Mouse (Mus musculus): Measurements from ENCODE around the gene Slc44a5.
"Not testable (repeated sequence)": the region's sequence is repeated elsewhere in the genome, so short reads cannot be mapped to it uniquely, and the experiment has no call there.

Slc44a5 gene

GRCm38 (mm10) chr3:154215779-154216178 lies 242.5 kb downstream of the Slc44a5 start:
- no peak for DNase-seq (ENCODE audit: low spot score)

GRCm38 (mm10) chr3:154222141-154222591 lies 248.9 kb downstream of the Slc44a5 start:
- no peak for DNase-seq (ENCODE audit: low spot score)

- no peak for DNase-seq (ENCODE audit: low spot score)
Observed at GRCm38 (mm10) chr3:154222688-154223087, 249.5 kb downstream of the Slc44a5 start.

- peak; percentile 84 for DNase-seq (ENCODE audit: low spot score)
Observed at GRCm38 (mm10) chr3:154226100-154226752, 253.0 kb downstream of the Slc44a5 start.

- no peak for DNase-seq (ENCODE audit: low spot score)
Observed at GRCm38 (mm10) chr3:154244932-154245331, 271.7 kb downstream of the Slc44a5 start.

- DNase-seq (ENCODE audit: low spot score), result no peak
Observed at GRCm38 (mm10) chr3:154251486-154251885, 278.2 kb downstream of the Slc44a5 start.

GRCm38 (mm10) chr3:154252219-154252618 lies 279.0 kb downstream of the Slc44a5 start:
- no peak for DNase-seq (ENCODE audit: low spot score)

- not testable (repeated sequence) for DNase-seq (ENCODE audit: low spot score)
Observed at GRCm38 (mm10) chr3:154254187-154254586, 281.0 kb downstream of the Slc44a5 start.

- no peak for DNase-seq (ENCODE audit: low spot score)
Observed at GRCm38 (mm10) chr3:154257312-154257711, 284.1 kb downstream of the Slc44a5 start.

- no peak for DNase-seq (ENCODE audit: low spot score)
Observed at GRCm38 (mm10) chr3:154268313-154268712, 295.1 kb downstream of the Slc44a5 start.

- peak; percentile 91 for DNase-seq (ENCODE audit: low spot score)
Observed at GRCm38 (mm10) chr3:154269757-154270366, 296.6 kb downstream of the Slc44a5 start.

GRCm38 (mm10) chr3:154274681-154275080 lies 301.4 kb downstream of the Slc44a5 start:
- no peak for DNase-seq (ENCODE audit: low spot score)

- no peak for DNase-seq (ENCODE audit: low spot score)
Observed at GRCm38 (mm10) chr3:154284260-154284659, 311.0 kb downstream of the Slc44a5 start.

GRCm38 (mm10) chr3:154285351-154285750 lies 312.1 kb downstream of the Slc44a5 start:
- no peak for DNase-seq (ENCODE audit: low spot score)

GRCm38 (mm10) chr3:154287217-154287616 lies 314.0 kb downstream of the Slc44a5 start:
- DNase-seq (ENCODE audit: low spot score), result peak; percentile 8

- no peak for DNase-seq (ENCODE audit: low spot score)
Observed at GRCm38 (mm10) chr3:154288429-154289069, 315.3 kb downstream of the Slc44a5 start.

- no peak for DNase-seq (ENCODE audit: low spot score)
Observed at GRCm38 (mm10) chr3:154290351-154290750, 317.1 kb downstream of the Slc44a5 start.

- DNase-seq (ENCODE audit: low spot score), result no peak
Observed at GRCm38 (mm10) chr3:154292126-154292525, 318.9 kb downstream of the Slc44a5 start.

- no peak for DNase-seq (ENCODE audit: low spot score)
Observed at GRCm38 (mm10) chr3:154293839-154294490, 320.7 kb downstream of the Slc44a5 start.

GRCm38 (mm10) chr3:154294924-154295834 lies 321.9 kb downstream of the Slc44a5 start:
- no peak for DNase-seq (ENCODE audit: low spot score)

- DNase-seq (ENCODE audit: low spot score), result no peak
Observed at GRCm38 (mm10) chr3:154297499-154297898, 324.3 kb downstream of the Slc44a5 start.

- no peak for DNase-seq (ENCODE audit: low spot score)
Observed at GRCm38 (mm10) chr3:154298490-154298889, 325.3 kb downstream of the Slc44a5 start.
